Mouse (Mus musculus) lung, postnatal 10 days (tissue): ENCODE data around the gene Bdnf.

Experiments used
- DNase-seq: peaks from one replicate; pipeline ENCODE4 v3.0.0; 2021

Bdnf gene

DNA sequence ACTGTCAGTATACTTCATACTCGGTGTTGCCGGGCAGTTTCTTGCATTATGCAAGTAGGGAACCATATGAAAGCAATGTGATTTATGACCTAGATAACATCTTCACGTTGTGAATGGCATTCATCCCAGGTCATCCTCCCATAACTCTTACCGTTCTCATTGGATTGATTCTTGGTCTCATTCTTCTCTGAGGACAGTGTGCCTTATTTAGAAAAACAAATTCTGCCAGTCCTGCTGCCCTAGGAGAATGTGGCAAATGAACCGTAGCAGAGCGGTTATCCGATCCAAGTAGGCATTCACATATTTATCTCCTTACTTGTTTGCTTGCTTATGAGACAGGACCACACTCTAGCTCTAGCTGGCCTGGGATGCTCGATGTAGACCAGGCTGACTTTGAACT, 32.0 kb downstream of the Bdnf start:
- no peak for DNase-seq

DNA sequence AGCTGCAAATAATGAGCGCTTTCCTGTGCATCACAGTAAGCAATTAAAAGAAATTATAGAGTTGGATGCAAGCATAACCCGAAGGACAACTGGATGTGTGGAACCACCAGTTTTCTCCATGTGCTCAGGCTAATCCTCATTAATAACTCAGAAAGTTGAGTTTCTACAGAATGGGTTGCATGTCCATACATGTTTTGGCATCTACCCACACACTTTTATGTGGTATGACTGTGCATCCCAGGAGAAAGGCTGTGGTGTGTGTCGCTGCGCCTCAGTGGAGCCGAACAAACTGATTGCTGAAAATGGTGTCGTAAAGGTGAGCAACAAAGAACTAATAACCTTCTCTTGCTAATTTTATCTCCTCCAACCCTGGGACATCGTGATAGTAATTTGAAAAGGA, 34.8 kb downstream of the Bdnf start:
- no peak for DNase-seq

DNA sequence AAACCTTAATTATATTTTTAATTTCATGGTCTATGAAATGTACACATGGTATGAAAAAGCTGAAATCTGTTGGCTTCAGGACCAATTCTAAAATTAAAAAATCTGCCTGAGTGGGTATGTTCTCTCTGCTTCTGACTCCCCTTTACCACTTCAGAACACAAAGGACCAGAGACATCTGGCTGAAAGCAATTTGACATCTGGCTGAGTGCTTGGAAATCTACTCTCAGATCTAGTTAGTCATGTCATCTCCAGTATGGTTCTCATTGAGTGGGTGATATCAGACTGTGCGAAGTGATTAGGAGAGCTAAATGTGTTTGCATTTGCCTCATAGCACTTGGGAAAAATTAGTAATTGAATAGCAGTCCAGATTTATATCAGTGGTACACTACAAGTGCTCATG, 36.5 kb downstream of the Bdnf start:
- DNase-seq, result no peak

- peak; percentile 4 for DNase-seq
Measured at GRCm38 (mm10) chr2:109725261-109725660, 50.8 kb downstream of the Bdnf start.

GRCm38 (mm10) chr2:109725831-109726230, 51.3 kb downstream of the Bdnf start:
- no peak for DNase-seq

DNA sequence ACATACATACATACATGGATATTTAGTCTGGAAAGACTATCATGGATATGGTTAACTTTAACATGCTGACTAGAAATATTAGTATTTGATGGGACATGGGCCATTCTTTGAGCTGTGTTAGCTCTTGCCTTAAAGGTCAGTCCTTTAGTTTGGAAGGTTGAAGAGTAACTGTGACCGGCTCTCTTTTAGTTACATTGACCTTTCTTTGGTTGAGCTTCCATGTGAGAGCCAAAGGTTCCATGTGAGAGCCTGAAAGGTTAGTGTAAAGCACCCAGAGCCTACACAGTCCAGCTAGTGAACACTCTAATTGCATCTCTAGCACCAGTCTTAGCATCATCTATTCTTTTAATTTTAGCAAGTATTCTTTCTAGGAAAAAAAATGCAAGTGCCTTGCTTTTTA, 54.7 kb downstream of the Bdnf start:
- no peak for DNase-seq

GRCm38 (mm10) chr2:109733201-109734039, 58.9 kb downstream of the Bdnf start:
- no peak for DNase-seq

- no peak for DNase-seq
Measured at GRCm38 (mm10) chr2:109734228-109734627, 59.7 kb downstream of the Bdnf start.

DNA sequence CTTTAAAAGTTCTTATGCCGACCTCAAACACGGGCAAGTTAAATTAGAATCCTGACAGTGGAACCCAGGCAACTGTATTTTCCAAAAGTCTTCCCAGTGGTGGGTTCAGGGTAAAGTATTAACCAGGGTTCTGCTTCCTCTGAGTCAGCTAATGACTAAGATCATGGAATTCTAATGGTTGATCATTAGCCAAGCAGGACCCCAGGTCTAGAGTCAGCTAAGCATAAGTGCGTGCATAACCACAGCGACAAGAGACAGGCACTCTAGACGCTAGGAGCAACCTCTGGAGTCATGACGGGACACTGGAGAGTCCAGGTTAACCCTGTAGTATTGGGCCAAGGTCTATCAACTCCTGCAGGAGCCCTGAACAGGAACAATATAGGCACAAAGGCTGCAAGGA, 60.2 kb downstream of the Bdnf start:
- no peak for DNase-seq

- peak; percentile 2 for DNase-seq
Measured at GRCm38 (mm10) chr2:109735347-109735746, 60.8 kb downstream of the Bdnf start.

GRCm38 (mm10) chr2:109736306-109736705, 61.8 kb downstream of the Bdnf start:
- no peak for DNase-seq

- no peak for DNase-seq
Measured at GRCm38 (mm10) chr2:109738331-109738730, 63.8 kb downstream of the Bdnf start.

GRCm38 (mm10) chr2:109743208-109743960, 68.9 kb downstream of the Bdnf start:
- DNase-seq, result no peak

DNA sequence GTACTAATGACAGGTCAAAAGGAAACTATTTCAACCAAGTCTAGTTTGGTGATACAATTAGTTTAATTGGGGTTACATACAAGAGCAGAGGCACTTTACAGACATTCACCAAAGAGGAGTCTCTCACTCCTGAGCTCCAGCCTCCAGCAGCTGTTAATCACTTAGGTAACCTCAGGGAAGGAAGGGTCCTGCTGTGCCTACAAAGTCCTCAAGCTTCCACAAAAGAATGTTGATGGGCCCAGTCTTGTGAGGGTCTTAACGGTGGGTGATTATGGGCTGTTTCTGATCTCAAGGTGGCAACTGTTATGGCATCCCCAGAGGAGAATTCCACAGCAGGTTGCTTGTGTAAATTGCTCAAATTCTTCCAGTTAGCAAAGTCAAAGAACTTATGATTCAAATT, 71.7 kb downstream of the Bdnf start:
- DNase-seq, result no peak

DNA sequence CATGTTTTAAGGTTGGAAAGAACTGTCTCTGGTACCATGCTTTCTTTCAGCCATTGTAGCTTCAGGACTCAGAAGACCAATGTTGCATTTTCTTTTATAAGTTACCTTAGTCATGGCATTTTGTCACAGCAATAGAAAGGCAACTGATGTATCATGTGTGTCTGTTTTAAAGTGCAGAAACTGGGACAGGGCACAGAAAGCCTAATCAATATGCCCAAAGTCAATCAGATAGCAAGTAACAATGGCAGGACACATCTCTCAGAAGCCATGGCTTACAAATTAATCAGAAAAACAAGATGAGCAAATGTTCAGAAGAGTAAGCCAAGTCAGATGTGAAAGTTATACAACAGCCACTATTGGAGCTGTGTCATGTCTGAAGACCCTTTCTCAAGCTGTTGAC, 73.9 kb downstream of the Bdnf start:
- DNase-seq, result no peak

GRCm38 (mm10) chr2:109748815-109749214, 74.3 kb downstream of the Bdnf start:
- no peak for DNase-seq

DNA sequence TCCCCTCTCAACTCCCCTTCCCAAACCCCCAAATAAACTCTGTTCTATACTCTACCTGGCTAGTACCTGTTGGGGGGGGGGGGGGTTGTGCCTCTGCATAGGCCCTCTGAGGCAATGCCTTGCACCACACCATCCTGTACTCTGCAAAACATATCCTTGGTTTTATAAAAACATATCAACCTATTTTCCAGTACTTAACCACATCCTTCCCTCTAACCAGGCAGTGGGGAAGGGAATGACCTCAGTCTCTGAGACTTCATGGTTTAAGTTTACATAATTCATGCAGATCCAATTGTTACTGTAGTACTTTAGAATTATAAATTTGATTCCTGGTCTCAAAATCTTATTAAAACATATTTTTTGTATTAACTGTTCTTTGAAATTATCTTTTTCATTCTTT, 75.5 kb downstream of the Bdnf start:
- no peak for DNase-seq

- no peak for DNase-seq
Measured at GRCm38 (mm10) chr2:109750484-109750883, 76.0 kb downstream of the Bdnf start.

GRCm38 (mm10) chr2:109756305-109756704, 81.8 kb downstream of the Bdnf start:
- no peak for DNase-seq

GRCm38 (mm10) chr2:109766772-109767171, 92.3 kb downstream of the Bdnf start:
- DNase-seq, result no peak

GRCm38 (mm10) chr2:109768814-109769213, 94.3 kb downstream of the Bdnf start:
- no peak for DNase-seq

DNA sequence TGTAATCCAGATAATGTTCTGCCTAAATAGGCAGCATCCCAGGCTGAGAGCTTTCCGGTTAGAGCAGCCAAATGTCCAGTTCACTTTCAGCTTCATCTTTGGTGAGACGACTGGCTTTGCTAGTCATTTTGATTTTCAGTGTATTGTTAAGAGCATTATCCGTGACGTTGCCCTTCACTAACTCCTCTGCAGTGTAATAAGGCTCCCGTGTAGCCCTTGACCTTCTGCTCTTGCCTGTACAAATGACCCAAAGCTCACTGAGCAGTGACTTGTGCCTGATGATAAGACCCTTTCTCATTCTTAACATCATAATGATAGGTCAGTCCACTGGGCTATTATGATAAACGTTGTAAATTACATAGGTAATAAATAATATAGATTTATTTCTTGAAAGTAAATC, 101.9 kb downstream of the Bdnf start:
- no peak for DNase-seq
